Comparison of ENCODE assay signal across 10 mouse cellular contexts in genomic region chr14:15881284-15881683, GRCm38 (mm10).
DNase-seq lines count a peak whose midpoint lies in the region; ATAC-seq lines count a peak whose summit lies in the region.
"Had no signal": no experiment of that assay in that cellular context is flagged by ENCODE, and none has a peak within 500 bp of the region (broad histone marks: within the 10 kb centered on the region; RNA-seq: fewer than 3 reads in every experiment).

No protein-coding gene starts in this region.

- H3K4me2 ChIP-seq in forebrain, embryonic 16.5 days (ENCODE audit: low read length): no peak overlapping the region
- no peak overlapping the region for H3K4me2 ChIP-seq in midbrain, embryonic 14.5 days (ENCODE audit: low read length)
- H3K4me2 ChIP-seq: limb, embryonic 15.5 days; stomach, embryonic 15.5 days had no signal

- 78% methylated on average over 1 of the region's 1 CpGs for WGBS in forebrain, embryonic 16.5 days
- 81% methylated on average over 1 of the region's 1 CpGs for WGBS in midbrain, embryonic 14.5 days

- no peak overlapping the region for H3K4me3 ChIP-seq in forebrain, embryonic 16.5 days (replicated peaks; ENCODE audit: low read length)
- H3K4me3 ChIP-seq in midbrain, embryonic 14.5 days (replicated peaks; ENCODE audit: low read depth, low read length): no peak overlapping the region
- H3K4me3 ChIP-seq: limb, embryonic 15.5 days; stomach, embryonic 15.5 days had no signal

- DNase-seq in heart, adult 8-10 months (ENCODE audit: low spot score): peak; percentile 40
- no peak for DNase-seq in heart, postnatal 25 days (ENCODE audit: low spot score)
- peak; percentile 49 for DNase-seq in adrenal gland, postnatal 14 days
- DNase-seq in kidney, postnatal 4 days: peak; percentile 18 to 39
- DNase-seq in midbrain, embryonic 14.5 days: peak; percentile 58
- peak; percentile 80 for DNase-seq in thymus, postnatal 0 days (ENCODE audit: low spot score)

- intact Hi-C loops in heart, postnatal 25 days (cut with DNase I): loop anchor here (2.0 to 10.0 kb wide), 3 partner anchors 444 to 1016 kb away; partner anchors contain the start of gene Lrrc3b

- no peaks in the 10 kb centered on the region for H3K4me1 ChIP-seq in forebrain, embryonic 16.5 days (replicated peaks; ENCODE audit: control insufficient read depth, insufficient read depth, low read length)
- H3K4me1 ChIP-seq in midbrain, embryonic 14.5 days (ENCODE audit: control insufficient read depth, insufficient read depth, low read length): no peaks in the 10 kb centered on the region
- H3K4me1 ChIP-seq: limb, embryonic 15.5 days; stomach, embryonic 15.5 days had no signal

- no peaks in the 10 kb centered on the region for H3K9me3 ChIP-seq in forebrain, embryonic 16.5 days (ENCODE audit: control insufficient read depth, low read length)
- no peaks in the 10 kb centered on the region for H3K9me3 ChIP-seq in midbrain, embryonic 14.5 days (ENCODE audit: control insufficient read depth, low read length)
- H3K9me3 ChIP-seq: limb, embryonic 15.5 days; stomach, embryonic 15.5 days had no signal

- ATAC-seq in CD4-positive, CD25-positive, alpha-beta regulatory T cell, adult 4 months: peak; percentile 97
- ATAC-seq in forebrain, embryonic 16.5 days: 0 out of 2 replicates have a peak, but pooled peaks have one; percentile 36
- ATAC-seq in midbrain, embryonic 14.5 days (ENCODE audit: low FRiP score, low TSS enrichment): 0 out of 2 replicates have a peak, but pooled peaks have one; percentile 44

- no peaks in the 10 kb centered on the region for H3K36me3 ChIP-seq in forebrain, embryonic 16.5 days (ENCODE audit: control insufficient read depth, insufficient read depth)
- no peaks in the 10 kb centered on the region for H3K36me3 ChIP-seq in midbrain, embryonic 14.5 days (ENCODE audit: control insufficient read depth, insufficient read depth, low read length)
- H3K36me3 ChIP-seq: limb, embryonic 15.5 days; stomach, embryonic 15.5 days had no signal

- no peak overlapping the region for H3K9ac ChIP-seq in forebrain, embryonic 16.5 days (replicated peaks; ENCODE audit: low read depth, low read length)
- no peak overlapping the region for H3K9ac ChIP-seq in midbrain, embryonic 14.5 days (replicated peaks; ENCODE audit: low read length)
- H3K9ac ChIP-seq: limb, embryonic 15.5 days; stomach, embryonic 15.5 days had no signal

- no peak overlapping the region for H3K27ac ChIP-seq in forebrain, embryonic 16.5 days (ENCODE audit: low read length)
- H3K27ac ChIP-seq in midbrain, embryonic 14.5 days (replicated peaks; ENCODE audit: low read depth, low read length): no peak overlapping the region
- H3K27ac ChIP-seq: limb, embryonic 15.5 days; stomach, embryonic 15.5 days had no signal

- no peaks in the 10 kb centered on the region for H3K27me3 ChIP-seq in forebrain, embryonic 16.5 days (replicated peaks; ENCODE audit: control insufficient read depth, insufficient read depth, low read length)
- no peaks in the 10 kb centered on the region for H3K27me3 ChIP-seq in midbrain, embryonic 14.5 days (ENCODE audit: control insufficient read depth, insufficient read depth, low read length)
- H3K27me3 ChIP-seq: limb, embryonic 15.5 days; stomach, embryonic 15.5 days had no signal

Comparison
In these comparisons a context has a peak if more than half of its experiments do, and no peak if none do; other contexts are left out.
1. ATAC-seq: peak in every context shown above with its lines; median percentile 97 in CD4-positive, CD25-positive, alpha-beta regulatory T cell, adult 4 months; 44 in midbrain, embryonic 14.5 days; 36 in forebrain, embryonic 16.5 days.